Mouse (Mus musculus): ENCODE measurements around the gene Vpreb3.

DNA sequence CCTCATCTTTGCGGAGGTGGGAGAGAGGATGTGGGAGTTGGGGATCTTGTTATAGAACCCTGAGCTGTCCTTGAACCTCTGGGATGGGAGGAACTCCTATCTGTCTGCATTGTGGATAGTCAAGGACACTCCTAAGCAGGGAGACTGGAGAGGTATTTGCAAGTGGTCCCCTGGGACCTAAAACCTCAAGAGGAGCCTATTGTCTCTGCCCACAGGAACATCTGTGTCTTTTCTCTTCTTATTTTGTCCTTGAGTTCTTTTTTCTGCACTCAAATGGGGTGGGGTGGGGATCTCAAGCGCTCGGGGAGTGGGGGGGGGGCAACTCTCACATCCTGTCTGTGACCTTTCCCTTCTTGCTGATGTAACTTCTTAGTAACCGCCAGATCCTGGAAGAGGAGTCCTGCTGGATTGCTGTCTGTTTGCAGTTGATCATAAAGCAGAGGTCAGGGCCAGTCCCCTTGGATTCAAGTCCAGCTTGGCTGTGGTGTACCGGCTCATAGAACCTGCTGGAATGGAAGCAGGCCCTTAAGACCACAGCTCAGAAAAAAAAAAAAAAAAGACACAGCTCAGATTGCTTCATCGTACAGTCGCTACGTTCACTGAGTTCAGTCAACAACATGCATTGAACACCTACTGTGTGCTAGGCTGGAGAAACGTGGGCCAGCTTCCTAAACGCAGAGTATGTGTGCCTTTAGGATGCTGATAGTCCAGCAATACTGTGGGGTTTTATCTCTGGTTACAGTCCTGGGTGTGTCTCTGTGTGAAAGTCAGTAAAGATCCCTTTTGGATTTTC, 4.8 kb upstream of the Vpreb3 start:
- TF ChIP-seq POLR2A (IDR thresholded peaks at IDR 0.05; ENCODE audit: control insufficient read depth, low read depth, low read length) (no peak), CTCF (IDR thresholded peaks at IDR 0.05; ENCODE audit: control insufficient read depth, insufficient read depth, insufficient replicate concordance, low read depth, low read length) (no peak)

All from testis, adult 2 months (tissue).